In the genomic region with DNA sequence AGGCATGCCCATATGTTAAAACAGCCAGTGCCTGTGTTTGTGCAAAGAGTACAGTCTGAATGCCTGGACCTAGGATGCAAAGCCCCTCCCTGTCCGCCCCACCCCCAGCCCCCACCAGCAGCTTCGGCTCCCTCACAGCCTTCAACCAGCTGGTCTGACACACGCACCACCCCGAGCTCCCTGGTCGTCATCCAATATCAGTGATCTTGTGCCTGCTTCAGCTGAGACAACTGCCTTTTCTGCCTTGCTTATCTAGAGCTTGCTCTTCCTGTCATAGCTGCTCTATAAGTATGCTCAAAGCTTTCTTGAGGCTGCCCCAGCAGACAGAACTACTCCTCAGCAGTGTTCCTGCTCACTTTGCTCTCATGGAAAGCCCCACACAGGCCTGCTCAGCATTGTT, we compare ENCODE assay signal across 12 mouse cellular contexts. TPM values are rescaled to one million over a fixed set of nuclear protein-coding genes. Genes with fewer than 3 reads are reported as not detected.
DNase-seq lines count a peak whose midpoint lies in the region; ATAC-seq and TF ChIP-seq lines count a peak whose summit lies in the region.
"Had no signal": no experiment of that assay in that cellular context is flagged by ENCODE, and none has a peak within 500 bp of the region (broad histone marks: within the 10 kb centered on the region; RNA-seq: fewer than 3 reads in every experiment).

No protein-coding gene starts in this region.

- H3K4me3 ChIP-seq in forebrain, embryonic 14.5 days (ENCODE audit: low read depth, low read length): no peak overlapping the region
- H3K4me3 ChIP-seq in forebrain, embryonic 11.5 days (ENCODE audit: low read depth, low read length): no peak overlapping the region
- no peak overlapping the region for H3K4me3 ChIP-seq in kidney, embryonic 14.5 days (ENCODE audit: low read length)
- H3K4me3 ChIP-seq in MEL (ENCODE audit: control insufficient read depth in 1 of 2, insufficient read depth in 1 of 2, low read depth in 2 of 2, low read length in 2 of 2): no peak overlapping the region

- no peaks in the 10 kb centered on the region for H3K27me3 ChIP-seq in forebrain, embryonic 14.5 days (replicated peaks; ENCODE audit: control insufficient read depth, insufficient read depth, low read length)
- no peaks in the 10 kb centered on the region for H3K27me3 ChIP-seq in forebrain, embryonic 11.5 days (ENCODE audit: control insufficient read depth, insufficient read depth, low read length)
- H3K27me3 ChIP-seq in kidney, embryonic 14.5 days (ENCODE audit: control insufficient read depth, insufficient read depth, low read length): no peaks in the 10 kb centered on the region
- no peaks in the 10 kb centered on the region for H3K27me3 ChIP-seq in MEL (ENCODE audit: control insufficient read depth in 1 of 2, insufficient read depth in 2 of 2, low read length in 2 of 2)

- no peak for TF ChIP-seq POLR2A in MEL (IDR thresholded peaks at IDR 0.05; ENCODE audit: control insufficient read depth in 1 of 2, insufficient read depth in 1 of 2, low read depth in 1 of 2, low read length in 2 of 2, poor library complexity in 1 of 2)

- no peak overlapping the region for H3K9ac ChIP-seq in forebrain, embryonic 14.5 days (ENCODE audit: low read length)
- H3K9ac ChIP-seq in forebrain, embryonic 11.5 days (ENCODE audit: low read length): no peak overlapping the region
- no peak overlapping the region for H3K9ac ChIP-seq in kidney, embryonic 14.5 days (ENCODE audit: low read depth, low read length)
- no peak overlapping the region for H3K9ac ChIP-seq in MEL (ENCODE audit: control insufficient read depth, low read depth, low read length, poor library complexity, severe bottlenecking)

- ATAC-seq in forebrain, embryonic 14.5 days: no peak
- ATAC-seq in forebrain, embryonic 11.5 days (replicated peaks; ENCODE audit: low FRiP score): no peak
- ATAC-seq in kidney, embryonic 14.5 days (ENCODE audit: low FRiP score, low TSS enrichment): no peak

- H3K9me3 ChIP-seq in forebrain, embryonic 14.5 days (replicated peaks; ENCODE audit: control insufficient read depth, low read length): no peaks in the 10 kb centered on the region
- no peaks in the 10 kb centered on the region for H3K9me3 ChIP-seq in forebrain, embryonic 11.5 days (ENCODE audit: control insufficient read depth, low read length)
- no peaks in the 10 kb centered on the region for H3K9me3 ChIP-seq in kidney, embryonic 14.5 days (ENCODE audit: control insufficient read depth, low read length)
- no peaks in the 10 kb centered on the region for H3K9me3 ChIP-seq in MEL (replicated peaks; ENCODE audit: insufficient read depth, low read length)

- TF ChIP-seq RAD21 in MEL (IDR thresholded peaks at IDR 0.05; ENCODE audit: low read depth, low read length): no peak

- H3K4me1 ChIP-seq in forebrain, embryonic 14.5 days (ENCODE audit: control insufficient read depth, insufficient read depth, low read length): no peaks in the 10 kb centered on the region
- no peaks in the 10 kb centered on the region for H3K4me1 ChIP-seq in forebrain, embryonic 11.5 days (replicated peaks; ENCODE audit: control insufficient read depth, insufficient read depth, low read length)
- peaks cover 13% of the 10 kb centered on the region; the same call in 1 of the 2 replicates for H3K4me1 ChIP-seq in kidney, embryonic 14.5 days (ENCODE audit: control insufficient read depth, insufficient read depth, low read length)
- 0 out of 4 replicates have a peak, but pooled peaks cover 0 to 3% of the 10 kb centered on the region in 2 experiments for H3K4me1 ChIP-seq in MEL (ENCODE audit: control insufficient read depth in 1 of 2, insufficient read depth in 2 of 2, low read length in 2 of 2)

- H3K36me3 ChIP-seq in forebrain, embryonic 14.5 days (ENCODE audit: control insufficient read depth, insufficient read depth, low read length): no peaks in the 10 kb centered on the region
- no peaks in the 10 kb centered on the region for H3K36me3 ChIP-seq in forebrain, embryonic 11.5 days (ENCODE audit: control insufficient read depth, insufficient read depth, low read length)
- no peaks in the 10 kb centered on the region for H3K36me3 ChIP-seq in kidney, embryonic 14.5 days (ENCODE audit: control insufficient read depth, insufficient read depth, low read length)
- H3K36me3 ChIP-seq in MEL (ENCODE audit: control insufficient read depth in 1 of 2, insufficient read depth in 2 of 2, low read length in 2 of 2): no peaks in the 10 kb centered on the region

- DNase-seq in forebrain, embryonic 14.5 days (ENCODE audit: low spot score): peak; percentile 5
- no peak for DNase-seq in forebrain, embryonic 11.5 days (ENCODE audit: low spot score)
- DNase-seq in kidney, postnatal 10 days: peak; percentile 19
- DNase-seq in MEL (ENCODE audit: low read depth, low spot score): peak; percentile 52
- DNase-seq in cerebellum, postnatal 25 days: peak; percentile 48 to 54
- no peak for DNase-seq in urinary bladder, postnatal 10 days (ENCODE audit: low spot score)
- DNase-seq in embryo, embryonic 10.5 days (ENCODE audit: low spot score): no peak
- DNase-seq: kidney, adult 9 months; thymus, adult 18-20 months had no signal

- no peak for TF ChIP-seq CTCF in MEL (IDR thresholded peaks at IDR 0.05 in 2 of 3, conservative IDR thresholded peaks at IDR 0.05 in 1 of 3; ENCODE audit: control insufficient read depth in 1 of 3, insufficient read depth in 1 of 3, low read depth in 2 of 3, low read length in 3 of 3, poor library complexity in 1 of 3, severe bottlenecking in 1 of 3)

- 51% methylated on average over 5 of the region's 5 CpGs for WGBS in forebrain, embryonic 14.5 days
- WGBS in forebrain, embryonic 11.5 days: 54% methylated on average over 5 of the region's 5 CpGs
- 37% methylated on average over 5 of the region's 5 CpGs for WGBS in kidney, embryonic 14.5 days

- H3K79me2 ChIP-seq in MEL (ENCODE audit: control insufficient read depth, insufficient read depth, low read length, poor library complexity): no peaks in the 10 kb centered on the region

- TF ChIP-seq EP300 in MEL (IDR thresholded peaks at IDR 0.05; ENCODE audit: low read depth in 1 of 2, low read length in 2 of 2): 0 out of 4 replicates have a peak, but pooled peaks of 1 of the 2 experiments have one; percentile 22

- H3K4me2 ChIP-seq in forebrain, embryonic 14.5 days (ENCODE audit: low read length): no peak overlapping the region
- H3K4me2 ChIP-seq in forebrain, embryonic 11.5 days (ENCODE audit: low read depth, low read length, severe bottlenecking): no peak overlapping the region
- no peak overlapping the region for H3K4me2 ChIP-seq in kidney, embryonic 14.5 days (replicated peaks; ENCODE audit: low read depth, low read length)

- no peak overlapping the region for H3K27ac ChIP-seq in forebrain, embryonic 14.5 days (ENCODE audit: low read depth, low read length)
- no peak overlapping the region for H3K27ac ChIP-seq in forebrain, embryonic 11.5 days (ENCODE audit: low read depth, low read length)
- no peak overlapping the region for H3K27ac ChIP-seq in kidney, embryonic 14.5 days (ENCODE audit: low read depth, low read length)
- H3K27ac ChIP-seq in MEL (ENCODE audit: control insufficient read depth, low read depth, low read length): no peak overlapping the region

TF ChIP-seq in MEL, 35 proteins besides CTCF, POLR2A, EP300 and RAD21:
- no peak for TF ChIP-seq RCOR1 (IDR thresholded peaks at IDR 0.05; ENCODE audit: low read depth, low read length)
- TF ChIP-seq TCF12 (IDR thresholded peaks at IDR 0.05; ENCODE audit: low read depth, low read length): no peak
- peak; percentile 78 for TF ChIP-seq ETS1 (IDR thresholded peaks at IDR 0.05; ENCODE audit: low read depth, low read length)
- TF ChIP-seq BHLHE40 (IDR thresholded peaks at IDR 0.05; ENCODE audit: borderline replicate concordance, low read depth, low read length): no peak
- no peak for TF ChIP-seq MAFK (IDR thresholded peaks at IDR 0.05; ENCODE audit: borderline replicate concordance, low read depth, low read length)
- TF ChIP-seq KAT2A (conservative IDR thresholded peaks at IDR 0.05; ENCODE audit: low read depth, low read length): no peak
- peak; percentile 25; the same call in 1 of the 2 replicates for TF ChIP-seq GATA1 (IDR thresholded peaks at IDR 0.05; ENCODE audit: low read depth, low read length)
TF ChIP-seq in MEL: peak in this region for 2.

RNA-seq across cellular contexts. Expression of gene Nobox, which starts 13.4 kb away (rescaled TPM):
- polyA plus RNA-seq in forebrain, embryonic 14.5 days (2014; fragmentation: Nextera tagmentation; extraction: Ambion mirVana): not detected in 2 replicates
- not detected in 2 replicates for polyA plus RNA-seq in forebrain, embryonic 11.5 days (2014; fragmentation: Nextera tagmentation; extraction: Ambion mirVana)
- polyA plus RNA-seq in kidney, embryonic 14.5 days (2014; fragmentation: Nextera tagmentation; extraction: Ambion mirVana): 0.20 TPM in 1 of 2 replicates, not detected in the other
- not detected in 2 replicates for total RNA-seq in MEL (2012; rRNA removed)
- polyA plus RNA-seq in MEL (2012; ENCODE audit: insufficient read depth in 1 of 2, insufficient read length in 2 of 2, low read depth in 1 of 2, low replicate concordance in 2 of 2, missing spikeins in 1 of 2): not detected
- total RNA-seq: heart, adult 8-10 months had no signal
- polyA plus RNA-seq: C2C12 had no signal

RNA-seq across cellular contexts. Expression of gene Arhgef5, which starts 30.5 kb away (rescaled TPM):
- polyA plus RNA-seq in forebrain, embryonic 14.5 days (2014; fragmentation: Nextera tagmentation; extraction: Ambion mirVana): 1.2 and 1.4 TPM in 2 replicates
- 2.2 and 2.9 TPM in 2 replicates for polyA plus RNA-seq in forebrain, embryonic 11.5 days (2014; fragmentation: Nextera tagmentation; extraction: Ambion mirVana)
- 12.5 and 13.7 TPM in 2 replicates for polyA plus RNA-seq in kidney, embryonic 14.5 days (2014; fragmentation: Nextera tagmentation; extraction: Ambion mirVana)
- not detected in 2 replicates for total RNA-seq in MEL (2012; rRNA removed)
- polyA plus RNA-seq in MEL (2012; ENCODE audit: insufficient read depth in 1 of 2, insufficient read length in 2 of 2, low read depth in 1 of 2, low replicate concordance in 2 of 2, missing spikeins in 1 of 2): not detected

Comparison
In these comparisons a context has a peak if more than half of its experiments do, and no peak if none do; other contexts are left out.
1. DNase-seq: peak in forebrain, embryonic 14.5 days (single experiment), kidney, postnatal 10 days (single experiment), MEL (single experiment) and cerebellum, postnatal 25 days (2 of 2); none in forebrain, embryonic 11.5 days (single experiment), urinary bladder, postnatal 10 days (single experiment) and embryo, embryonic 10.5 days (single experiment).